Mouse (Mus musculus): ENCODE results near the gene Cys1.
A peak's percentile ranks its signal among the peaks of the same experiment; 100 is the strongest.
"Not testable (repeated sequence)": the region's sequence is repeated elsewhere in the genome, so short reads cannot be mapped to it uniquely, and the experiment has no call there.

The Cys1 gene

GRCm38 (mm10) chr12:24681286-24682023 lies at the start of gene Cys1:
Gene Cys1, minus strand, starts transcription at chr12:24681813.
- no peak for DNase-seq (ENCODE audit: low spot score)

GRCm38 (mm10) chr12:24724369-24724768 lies 42.8 kb upstream of the Cys1 start:
- DNase-seq (ENCODE audit: low spot score) = no peak

GRCm38 (mm10) chr12:24723859-24724258 lies 42.2 kb upstream of the Cys1 start:
- peak; percentile 32 for DNase-seq (ENCODE audit: low spot score)

- no peak for DNase-seq (ENCODE audit: low spot score)
Observed at GRCm38 (mm10) chr12:24723434-24723833, 41.8 kb upstream of the Cys1 start.

- DNase-seq (ENCODE audit: low spot score) = no peak
Observed at GRCm38 (mm10) chr12:24716721-24717301, 35.2 kb upstream of the Cys1 start.

GRCm38 (mm10) chr12:24715268-24715896 lies 33.8 kb upstream of the Cys1 start:
- no peak for DNase-seq (ENCODE audit: low spot score)

GRCm38 (mm10) chr12:24714579-24715255 lies 33.1 kb upstream of the Cys1 start:
- no peak for DNase-seq (ENCODE audit: low spot score)

GRCm38 (mm10) chr12:24712396-24712795 lies 30.8 kb upstream of the Cys1 start:
- no peak for DNase-seq (ENCODE audit: low spot score)

GRCm38 (mm10) chr12:24710672-24711071 lies 29.1 kb upstream of the Cys1 start:
- DNase-seq (ENCODE audit: low spot score) = no peak

- DNase-seq (ENCODE audit: low spot score) = peak; percentile 94
Observed at GRCm38 (mm10) chr12:24709831-24710508, 28.4 kb upstream of the Cys1 start.

GRCm38 (mm10) chr12:24709409-24709808 lies 27.8 kb upstream of the Cys1 start:
- peak; percentile 28 for DNase-seq (ENCODE audit: low spot score)

GRCm38 (mm10) chr12:24708824-24709218 lies 27.2 kb upstream of the Cys1 start:
- DNase-seq (ENCODE audit: low spot score) = no peak

- DNase-seq (ENCODE audit: low spot score) = peak; percentile 89
Observed at GRCm38 (mm10) chr12:24707954-24708823, 26.6 kb upstream of the Cys1 start, which contains the start of gene Rrm2. Gene Rrm2, plus strand, starts transcription at chr12:24708241.

GRCm38 (mm10) chr12:24707480-24707802 lies 25.8 kb upstream of the Cys1 start:
- no peak for DNase-seq (ENCODE audit: low spot score)

- no peak for DNase-seq (ENCODE audit: low spot score)
Observed at GRCm38 (mm10) chr12:24706764-24707479, 25.3 kb upstream of the Cys1 start.

GRCm38 (mm10) chr12:24705502-24706263 lies 24.1 kb upstream of the Cys1 start:
- no peak for DNase-seq (ENCODE audit: low spot score)

- DNase-seq (ENCODE audit: low spot score) = no peak
Observed at GRCm38 (mm10) chr12:24703013-24703412, 21.4 kb upstream of the Cys1 start.

GRCm38 (mm10) chr12:24701621-24702020 lies 20.0 kb upstream of the Cys1 start:
- DNase-seq (ENCODE audit: low spot score) = not testable (repeated sequence)

- no peak for DNase-seq (ENCODE audit: low spot score)
Observed at GRCm38 (mm10) chr12:24699578-24699977, 18.0 kb upstream of the Cys1 start.

GRCm38 (mm10) chr12:24698514-24698913 lies 16.9 kb upstream of the Cys1 start:
- no peak for DNase-seq (ENCODE audit: low spot score)

Data from adipocyte (in vitro differentiated cells).